ENCODE assay signal across 8 mouse cellular contexts in the genomic region with DNA sequence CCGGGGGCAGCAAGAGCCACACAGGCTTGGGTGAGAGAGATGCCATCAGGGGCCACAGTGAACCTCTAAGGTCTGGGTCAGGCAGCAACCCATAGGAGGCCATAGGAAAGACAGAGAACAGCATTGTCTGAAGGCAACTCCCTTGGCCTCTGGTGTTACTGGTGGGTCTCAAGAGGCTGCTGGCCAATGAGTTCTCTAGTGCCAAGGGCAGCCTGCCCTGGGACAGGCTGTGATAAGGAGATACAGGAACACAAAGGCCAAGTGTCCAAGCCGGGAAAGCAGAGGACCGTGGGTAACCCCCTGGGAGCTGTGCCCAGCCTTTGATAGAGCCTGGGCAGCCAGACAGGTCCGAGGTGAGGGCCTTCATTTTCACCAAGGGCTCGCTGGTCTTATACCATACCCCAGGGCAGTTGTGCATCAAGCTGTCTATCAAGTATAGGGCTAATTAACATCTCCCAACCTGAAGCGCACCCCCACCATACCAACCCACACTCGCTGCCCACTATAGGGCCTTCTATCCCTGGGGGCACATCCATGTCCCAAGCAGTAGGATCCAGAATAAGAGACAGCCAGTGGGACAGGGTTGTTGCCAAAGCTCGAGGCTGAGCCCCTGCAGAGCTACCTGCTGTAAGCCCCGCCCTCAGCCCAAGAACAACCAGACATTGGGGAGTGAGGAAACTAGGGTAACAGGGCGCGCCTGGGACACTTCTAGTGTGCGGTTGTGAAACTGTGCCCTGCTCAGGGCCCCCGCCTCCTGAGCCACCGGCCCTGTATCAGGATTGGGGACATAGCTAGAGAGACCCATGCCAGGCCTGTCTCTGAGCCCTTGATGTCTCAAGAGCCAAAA. TPM values are rescaled to one million over a fixed set of nuclear protein-coding genes. Genes with fewer than 3 reads are reported as not detected.
A peak's percentile ranks its signal among the peaks of the same experiment; 100 is the strongest.
DNase-seq lines count a peak whose midpoint lies in the region; ATAC-seq and TF ChIP-seq lines count a peak whose summit lies in the region.

No protein-coding gene starts in this region.

- TF ChIP-seq CTCF in cerebellum, adult 2 months (IDR thresholded peaks at IDR 0.05; ENCODE audit: borderline replicate concordance, insufficient read depth, low read depth, low read length): no peak

- H3K27ac ChIP-seq in cerebellum, adult 2 months (ENCODE audit: insufficient read depth, low read length): no peak overlapping the region
- H3K27ac ChIP-seq in brown adipose tissue, adult 24 weeks (replicated peaks; ENCODE audit: low read depth, low read length): no peak overlapping the region
- H3K27ac ChIP-seq in hindbrain, embryonic 11.5 days (ENCODE audit: low read depth, low read length): no peak overlapping the region
- H3K27ac ChIP-seq in lung, embryonic 16.5 days (ENCODE audit: low read length): no peak overlapping the region

- peaks cover 27% of the 10 kb centered on the region for H3K36me3 ChIP-seq in hindbrain, embryonic 11.5 days (ENCODE audit: control insufficient read depth, insufficient read depth, low read length)
- peaks cover 44% of the 10 kb centered on the region for H3K36me3 ChIP-seq in lung, embryonic 16.5 days (ENCODE audit: control insufficient read depth, insufficient read depth, low read length)

- peak overlapping the region; percentile 16 for H3K9ac ChIP-seq in hindbrain, embryonic 11.5 days (ENCODE audit: low read depth, low read length)
- H3K9ac ChIP-seq in lung, embryonic 16.5 days (ENCODE audit: low read length): peak overlapping the region; percentile 91

- DNase-seq in cerebellum, adult 9-10 months: peak; percentile 52
- no peak for DNase-seq in cerebellum, adult 2 months
- no peak for DNase-seq in hindbrain, embryonic 11.5 days (ENCODE audit: low spot score)
- DNase-seq in thymus, postnatal 4 days: no peak
- no peak for DNase-seq in left cerebral cortex, adult 18-20 months (ENCODE audit: low spot score in 2 of 2)

- TF ChIP-seq POLR2A in cerebellum, adult 2 months (IDR thresholded peaks at IDR 0.05; ENCODE audit: borderline replicate concordance, insufficient read depth, low read length): no peak

- 50% methylated on average over 14 of the region's 14 CpGs for WGBS in cerebellum, adult 2 months
- 87% methylated on average over 14 of the region's 14 CpGs for WGBS in hindbrain, embryonic 11.5 days
- 63% methylated on average over 14 of the region's 14 CpGs for WGBS in lung, embryonic 16.5 days

- no peak overlapping the region for H3K4me3 ChIP-seq in cerebellum, adult 2 months (replicated peaks; ENCODE audit: insufficient read depth, low read depth, low read length)
- peak overlapping the region; percentile 78 for H3K4me3 ChIP-seq in brown adipose tissue, adult 24 weeks (ENCODE audit: insufficient read depth, low read depth, low read length)
- H3K4me3 ChIP-seq in hindbrain, embryonic 11.5 days (ENCODE audit: low read depth, low read length): no peak overlapping the region; the same call in 1 of the 2 replicates
- peak overlapping the region; percentile 82 for H3K4me3 ChIP-seq in lung, embryonic 16.5 days (ENCODE audit: low read length)

- H3K9me3 ChIP-seq in hindbrain, embryonic 11.5 days (ENCODE audit: control insufficient read depth, low read length): no peaks in the 10 kb centered on the region
- no peaks in the 10 kb centered on the region for H3K9me3 ChIP-seq in lung, embryonic 16.5 days (ENCODE audit: control insufficient read depth, low read length)

- H3K4me1 ChIP-seq in cerebellum, adult 2 months (ENCODE audit: control insufficient read depth, insufficient read depth, low read length): peaks cover 53% of the 10 kb centered on the region
- H3K4me1 ChIP-seq in brown adipose tissue, adult 24 weeks (ENCODE audit: control insufficient read depth, insufficient read depth, insufficient read length, low read length): peaks cover 5% of the 10 kb centered on the region
- H3K4me1 ChIP-seq in hindbrain, embryonic 11.5 days (replicated peaks; ENCODE audit: control insufficient read depth, insufficient read depth, low read length): peaks cover 33% of the 10 kb centered on the region
- peaks cover 27% of the 10 kb centered on the region for H3K4me1 ChIP-seq in lung, embryonic 16.5 days (replicated peaks; ENCODE audit: control insufficient read depth, insufficient read depth, low read length)

- no peaks in the 10 kb centered on the region for H3K27me3 ChIP-seq in cerebellum, adult 2 months (ENCODE audit: control insufficient read depth, insufficient read depth, low read length)
- H3K27me3 ChIP-seq in hindbrain, embryonic 11.5 days (ENCODE audit: control insufficient read depth, insufficient read depth, low read length): no peaks in the 10 kb centered on the region
- H3K27me3 ChIP-seq in lung, embryonic 16.5 days (ENCODE audit: control insufficient read depth, insufficient read depth, low read depth, low read length): no peaks in the 10 kb centered on the region

- peak overlapping the region; percentile 96 for H3K4me2 ChIP-seq in hindbrain, embryonic 11.5 days (replicated peaks; ENCODE audit: low read depth, low read length)
- H3K4me2 ChIP-seq in lung, embryonic 16.5 days (ENCODE audit: low read depth, low read length): peak overlapping the region; percentile 78

- no peak for ATAC-seq in hindbrain, embryonic 11.5 days (ENCODE audit: low FRiP score)
- ATAC-seq in lung, embryonic 16.5 days (ENCODE audit: low read depth): no peak
- ATAC-seq in granulocyte monocyte progenitor cell, adult 5-6 weeks (replicated peaks; ENCODE audit: poor library complexity, severe bottlenecking): no peak

RNA-seq across cellular contexts. Expression of gene Fasn, which starts 3.0 kb away (rescaled TPM):
- 246 and 274 TPM in 2 replicates for polyA plus RNA-seq in cerebellum, adult 2 months (2012; rRNA removed)
- 5,806 and 7,060 TPM in 2 replicates for polyA plus RNA-seq in brown adipose tissue, adult 24 weeks (2012; ENCODE audit: insufficient read depth, insufficient read length, missing spikeins)
- 76.0 and 94.1 TPM in 2 replicates for polyA plus RNA-seq in hindbrain, embryonic 11.5 days (2014; fragmentation: Nextera tagmentation; extraction: Ambion mirVana)
- 50.6 and 53.5 TPM in 2 replicates for polyA plus RNA-seq in lung, embryonic 16.5 days (2015; fragmentation: Nextera tagmentation; extraction: Ambion mirVana)
- total RNA-seq in granulocyte monocyte progenitor cell, adult 5-6 weeks (2014; fragmentation: Nextera tagmentation): 79.3 and 146 TPM in 2 replicates
- 45.2 and 59.7 TPM in 2 replicates for total RNA-seq in granulocyte monocyte progenitor cell, adult 5-6 weeks (2017)
- 100 to 1,000 TPM; 159 to 179 TPM for total RNA-seq in left cerebral cortex, adult 18-20 months (2021)

RNA-seq across cellular contexts. Expression of gene Dus1l, which starts 25.1 kb away (rescaled TPM):
- polyA plus RNA-seq in cerebellum, adult 2 months (2012; rRNA removed): 47.4 and 52.3 TPM in 2 replicates
- polyA plus RNA-seq in brown adipose tissue, adult 24 weeks (2012; ENCODE audit: insufficient read depth, insufficient read length, missing spikeins): 20.1 and 31.0 TPM in 2 replicates
- 70.9 and 71.3 TPM in 2 replicates for polyA plus RNA-seq in hindbrain, embryonic 11.5 days (2014; fragmentation: Nextera tagmentation; extraction: Ambion mirVana)
- 74.0 and 80.9 TPM in 2 replicates for polyA plus RNA-seq in lung, embryonic 16.5 days (2015; fragmentation: Nextera tagmentation; extraction: Ambion mirVana)
- total RNA-seq in granulocyte monocyte progenitor cell, adult 5-6 weeks (2014; fragmentation: Nextera tagmentation): 48.2 and 60.7 TPM in 2 replicates
- 63.0 and 74.8 TPM in 2 replicates for total RNA-seq in granulocyte monocyte progenitor cell, adult 5-6 weeks (2017)
- 10 to 100 TPM; 40.2 to 44.9 TPM for total RNA-seq in left cerebral cortex, adult 18-20 months (2021)

RNA-seq across cellular contexts. Expression of gene Gps1, which starts 37.2 kb away (rescaled TPM):
- polyA plus RNA-seq in cerebellum, adult 2 months (2012; rRNA removed): 238 and 248 TPM in 2 replicates
- 48.9 and 60.0 TPM in 2 replicates for polyA plus RNA-seq in brown adipose tissue, adult 24 weeks (2012; ENCODE audit: insufficient read depth, insufficient read length, missing spikeins)
- 264 and 272 TPM in 2 replicates for polyA plus RNA-seq in hindbrain, embryonic 11.5 days (2014; fragmentation: Nextera tagmentation; extraction: Ambion mirVana)
- 187 and 188 TPM in 2 replicates for polyA plus RNA-seq in lung, embryonic 16.5 days (2015; fragmentation: Nextera tagmentation; extraction: Ambion mirVana)
- 82.5 and 83.6 TPM in 2 replicates for total RNA-seq in granulocyte monocyte progenitor cell, adult 5-6 weeks (2014; fragmentation: Nextera tagmentation)
- 91.8 and 116 TPM in 2 replicates for total RNA-seq in granulocyte monocyte progenitor cell, adult 5-6 weeks (2017)
- total RNA-seq in left cerebral cortex, adult 18-20 months (2021): 100 to 1,000 TPM; 148 to 152 TPM

RNA-seq across cellular contexts. Expression of gene Rfng, which starts 37.3 kb away (rescaled TPM):
- polyA plus RNA-seq in cerebellum, adult 2 months (2012; rRNA removed): 106 and 113 TPM in 2 replicates
- 14.0 and 15.1 TPM in 2 replicates for polyA plus RNA-seq in brown adipose tissue, adult 24 weeks (2012; ENCODE audit: insufficient read depth, insufficient read length, missing spikeins)
- 28.8 and 29.4 TPM in 2 replicates for polyA plus RNA-seq in hindbrain, embryonic 11.5 days (2014; fragmentation: Nextera tagmentation; extraction: Ambion mirVana)
- polyA plus RNA-seq in lung, embryonic 16.5 days (2015; fragmentation: Nextera tagmentation; extraction: Ambion mirVana): 39.3 and 43.0 TPM in 2 replicates
- total RNA-seq in granulocyte monocyte progenitor cell, adult 5-6 weeks (2014; fragmentation: Nextera tagmentation): 23.8 TPM in 2 replicates
- total RNA-seq in granulocyte monocyte progenitor cell, adult 5-6 weeks (2017): 3.1 and 4.7 TPM in 2 replicates
- total RNA-seq in left cerebral cortex, adult 18-20 months (2021): 10 to 100 TPM; 53.1 to 56.6 TPM

RNA-seq across cellular contexts. Expression of gene Hmga1b, which starts 58.7 kb away (rescaled TPM):
- 2.5 and 3.1 TPM in 2 replicates for polyA plus RNA-seq in cerebellum, adult 2 months (2012; rRNA removed)
- 14.9 and 15.4 TPM in 2 replicates for polyA plus RNA-seq in brown adipose tissue, adult 24 weeks (2012; ENCODE audit: insufficient read depth, insufficient read length, missing spikeins)
- 5.6 and 7.0 TPM in 2 replicates for polyA plus RNA-seq in hindbrain, embryonic 11.5 days (2014; fragmentation: Nextera tagmentation; extraction: Ambion mirVana)
- 3.9 and 5.0 TPM in 2 replicates for polyA plus RNA-seq in lung, embryonic 16.5 days (2015; fragmentation: Nextera tagmentation; extraction: Ambion mirVana)
- 12.8 and 179 TPM in 2 replicates for total RNA-seq in granulocyte monocyte progenitor cell, adult 5-6 weeks (2014; fragmentation: Nextera tagmentation)
- 16.3 and 157 TPM in 2 replicates for total RNA-seq in granulocyte monocyte progenitor cell, adult 5-6 weeks (2017)
- 10 to 100 TPM; 31.4 to 50.3 TPM for total RNA-seq in left cerebral cortex, adult 18-20 months (2021)

Comparison
In these comparisons a context has a peak if more than half of its experiments do, and no peak if none do; other contexts are left out.
1. H3K4me3 ChIP-seq: peak in brown adipose tissue, adult 24 weeks (single experiment) and lung, embryonic 16.5 days (single experiment); none in cerebellum, adult 2 months (single experiment) and hindbrain, embryonic 11.5 days (single experiment).
2. RNA of gene Fasn, which starts 3.0 kb away (polyA plus RNA-seq): 5,806 to 7,060 TPM in brown adipose tissue, adult 24 weeks; 246 to 274 TPM in cerebellum, adult 2 months, 76.0 to 94.1 TPM in hindbrain, embryonic 11.5 days and 50.6 to 53.5 TPM in lung, embryonic 16.5 days; every median in the first group is over 10 times any median in the second.